In the genomic region with DNA sequence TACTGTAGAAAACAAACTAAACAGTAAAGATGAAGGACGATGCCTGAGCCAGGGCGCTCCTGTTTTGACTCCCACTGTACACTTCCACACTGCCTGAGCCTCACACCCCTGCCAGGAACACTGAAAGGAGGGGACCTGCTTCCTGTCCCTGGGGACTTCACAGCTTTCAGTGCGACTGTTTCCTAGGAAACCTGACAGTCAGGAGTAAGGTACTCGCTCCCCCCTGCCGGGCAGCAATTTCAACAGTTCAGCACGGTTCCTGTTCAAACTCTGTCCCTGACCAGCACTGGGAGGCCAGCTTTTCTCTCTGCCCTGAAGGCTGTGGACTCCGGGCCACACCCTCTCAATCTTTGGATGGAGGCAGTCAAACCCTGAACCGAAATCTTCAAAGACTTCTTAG, we compare ENCODE assay signal across 10 mouse cellular contexts. TPM values are rescaled to one million over a fixed set of nuclear protein-coding genes. Genes with fewer than 3 reads are reported as not detected.
DNase-seq lines count a peak whose midpoint lies in the region; ATAC-seq lines count a peak whose summit lies in the region.
"Had no signal": no experiment of that assay in that cellular context is flagged by ENCODE, and none has a peak within 500 bp of the region (broad histone marks: within the 10 kb centered on the region; RNA-seq: fewer than 3 reads in every experiment).

No protein-coding gene starts in this region.

- no peak overlapping the region for H3K27ac ChIP-seq in hindbrain, embryonic 14.5 days
- no peak overlapping the region for H3K27ac ChIP-seq in neural tube, embryonic 11.5 days (ENCODE audit: low read depth, low read length)
- H3K27ac ChIP-seq: liver, embryonic 14.5 days had no signal

- intact Hi-C loops in left cerebral cortex, postnatal 4 days (cut with DNase I): no loop called here

- no peaks in the 10 kb centered on the region for H3K27me3 ChIP-seq in hindbrain, embryonic 14.5 days (ENCODE audit: control insufficient read depth, insufficient read depth, low read length)
- H3K27me3 ChIP-seq in neural tube, embryonic 11.5 days (ENCODE audit: control insufficient read depth, insufficient read depth, low read length): no peaks in the 10 kb centered on the region

- peak; percentile 22 for DNase-seq in left cerebral cortex, postnatal 4 days
- DNase-seq in left cerebral cortex, adult 11 months (ENCODE audit: low spot score): no peak
- DNase-seq in embryo, embryonic 11 days: peak; percentile 67
- peak; percentile 54 for DNase-seq in hindbrain, embryonic 14.5 days (ENCODE audit: low spot score)
- DNase-seq in neural tube, embryonic 11.5 days (ENCODE audit: low spot score): peak; percentile 40
- no peak for DNase-seq in frontal cortex, postnatal 10 days (ENCODE audit: low spot score in 2 of 2)
- no peak for DNase-seq in urinary bladder, adult 2 months (ENCODE audit: low spot score)
- DNase-seq: kidney, postnatal 25 days had no signal

- no peak overlapping the region for H3K4me3 ChIP-seq in hindbrain, embryonic 14.5 days (replicated peaks; ENCODE audit: low read length)
- H3K4me3 ChIP-seq in neural tube, embryonic 11.5 days (ENCODE audit: low read depth, low read length): no peak overlapping the region

- ATAC-seq in hindbrain, embryonic 14.5 days (ENCODE audit: low FRiP score): peak; percentile 82
- ATAC-seq in neural tube, embryonic 11.5 days (ENCODE audit: insufficient read depth, low FRiP score, low TSS enrichment): peak; percentile 72
- ATAC-seq in megakaryocyte progenitor cell, adult 5-6 weeks (replicated peaks; ENCODE audit: poor library complexity): no peak

- 2% methylated on average over 8 of the region's 8 CpGs for WGBS in hindbrain, embryonic 14.5 days
- 2% methylated on average over 8 of the region's 8 CpGs for WGBS in neural tube, embryonic 11.5 days

- no peaks in the 10 kb centered on the region for H3K9me3 ChIP-seq in hindbrain, embryonic 14.5 days (ENCODE audit: control insufficient read depth, low read length)
- H3K9me3 ChIP-seq in neural tube, embryonic 11.5 days (ENCODE audit: control insufficient read depth, low read length): no peaks in the 10 kb centered on the region

- H3K4me2 ChIP-seq in hindbrain, embryonic 14.5 days (replicated peaks): peak overlapping the region; percentile 4; the same call in 1 of the 2 replicates
- peak overlapping the region; percentile 24 for H3K4me2 ChIP-seq in neural tube, embryonic 11.5 days (ENCODE audit: low read depth)

- peaks cover 8% of the 10 kb centered on the region for H3K4me1 ChIP-seq in hindbrain, embryonic 14.5 days (replicated peaks; ENCODE audit: control insufficient read depth, insufficient read depth, low read length)
- peaks cover 4% of the 10 kb centered on the region for H3K4me1 ChIP-seq in neural tube, embryonic 11.5 days (ENCODE audit: control insufficient read depth, insufficient read depth, low read length)

- no peaks in the 10 kb centered on the region for H3K36me3 ChIP-seq in hindbrain, embryonic 14.5 days (replicated peaks; ENCODE audit: control insufficient read depth, insufficient read depth)
- H3K36me3 ChIP-seq in neural tube, embryonic 11.5 days (ENCODE audit: control insufficient read depth, insufficient read depth, low read length): no peaks in the 10 kb centered on the region

- H3K9ac ChIP-seq in hindbrain, embryonic 14.5 days: no peak overlapping the region
- H3K9ac ChIP-seq in neural tube, embryonic 11.5 days (ENCODE audit: low read length): peak overlapping the region; percentile 44; the same call in 1 of the 2 replicates
- H3K9ac ChIP-seq: liver, embryonic 14.5 days had no signal

RNA-seq across cellular contexts. Expression of a gene that starts 0.8 kb away (rescaled TPM):
- 1 to 10 TPM; 3.1 TPM for total RNA-seq in left cerebral cortex, postnatal 4 days (2021)
- 0.82 and 1.2 TPM in 2 replicates for polyA plus RNA-seq in hindbrain, embryonic 14.5 days (2014; fragmentation: Nextera tagmentation; extraction: Ambion mirVana)
- polyA plus RNA-seq in neural tube, embryonic 11.5 days (2014; fragmentation: Nextera tagmentation; extraction: Ambion mirVana): 0.12 and 0.15 TPM in 2 replicates
- 0.13 and 0.15 TPM in 2 replicates for polyA plus RNA-seq in urinary bladder, adult 2 months (2012; rRNA removed)
- total RNA-seq in megakaryocyte progenitor cell, adult 5-6 weeks (2015): 0.15 and 0.22 TPM in 2 replicates
- total RNA-seq in megakaryocyte progenitor cell, adult 5-6 weeks (2017): 0.03 TPM in 1 of 2 replicates, not detected in the other

RNA-seq across cellular contexts. Expression of a gene that starts 11.8 kb away (rescaled TPM):
- 100 to 1,000 TPM; 159 TPM for total RNA-seq in left cerebral cortex, postnatal 4 days (2021)
- 81.9 and 91.4 TPM in 2 replicates for polyA plus RNA-seq in hindbrain, embryonic 14.5 days (2014; fragmentation: Nextera tagmentation; extraction: Ambion mirVana)
- polyA plus RNA-seq in neural tube, embryonic 11.5 days (2014; fragmentation: Nextera tagmentation; extraction: Ambion mirVana): 115 and 120 TPM in 2 replicates
- polyA plus RNA-seq in urinary bladder, adult 2 months (2012; rRNA removed): 735 and 823 TPM in 2 replicates
- 616 and 680 TPM in 2 replicates for total RNA-seq in megakaryocyte progenitor cell, adult 5-6 weeks (2015)
- total RNA-seq in megakaryocyte progenitor cell, adult 5-6 weeks (2017): 869 and 1,010 TPM in 2 replicates

Comparison
In these comparisons a context has a peak if more than half of its experiments do, and no peak if none do; other contexts are left out.
1. DNase-seq: peak in left cerebral cortex, postnatal 4 days (single experiment), embryo, embryonic 11 days (single experiment), hindbrain, embryonic 14.5 days (single experiment) and neural tube, embryonic 11.5 days (single experiment); none in left cerebral cortex, adult 11 months (single experiment), frontal cortex, postnatal 10 days (0 of 2) and urinary bladder, adult 2 months (single experiment).